Mouse (Mus musculus): ENCODE data around the gene Phgr1.

DNA sequence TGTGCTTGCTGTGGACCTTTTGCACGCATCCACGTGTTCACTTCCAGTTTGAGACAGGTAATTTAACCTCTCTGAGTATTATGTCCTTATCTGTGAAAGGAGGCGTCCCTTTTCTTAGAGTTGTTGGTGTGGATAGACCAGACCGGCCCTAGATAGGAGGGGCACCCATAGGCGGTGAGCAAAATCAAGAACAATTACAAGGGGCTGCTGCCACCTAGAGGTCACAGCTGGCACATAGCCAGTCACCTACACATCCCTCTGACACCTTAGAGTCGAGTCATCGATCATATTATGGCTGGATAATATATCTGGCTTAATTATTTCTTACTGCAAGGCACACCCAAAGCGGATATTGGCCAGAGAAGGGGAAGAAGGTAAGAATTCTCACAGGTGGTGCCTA lies 12.7 kb upstream of the Phgr1 start:
- peak; percentile 65 for TF ChIP-seq CTCF (conservative IDR thresholded peaks at IDR 0.05; ENCODE audit: low read length)
- no peak for TF ChIP-seq POU5F1 (IDR thresholded peaks at IDR 0.05; ENCODE audit: borderline replicate concordance, low read length)
- no peak for TF ChIP-seq NANOG (IDR thresholded peaks at IDR 0.05; ENCODE audit: borderline replicate concordance, low read length)
